Mouse (Mus musculus) liver, embryonic 12.5 days (tissue): ENCODE results near the gene Cdca3. TPM values are rescaled to one million over a fixed set of nuclear protein-coding genes. Genes with fewer than 3 reads are reported as not detected.
"Not testable (repeated sequence)": the region's sequence is repeated elsewhere in the genome, so short reads cannot be mapped to it uniquely, and the experiment has no call there.

Experiments used
- ATAC-seq: fragments of 200-750 bp; cut with Nextera tagmentation; 2 replicates; pipeline ENCODE4 v1.8.0; 2017; ENCODE audit warnings: moderate number of reproducible peaks, mild to moderate bottlenecking, moderate library complexity
- H3K27ac ChIP-seq: fragments of 300-500 bp; sonication (generic); 2 replicates; pipeline ENCODE4 v1.5.1; 2016; ENCODE audit warnings: mild to moderate bottlenecking
- H3K27me3 ChIP-seq: fragments of 300-500 bp; sonication (generic); replicated peaks from 2 replicates; pipeline ENCODE4 v1.6.1; 2016; ENCODE audit warnings: mild to moderate bottlenecking, moderate library complexity
- H3K36me3 ChIP-seq: fragments of 300-500 bp; sonication (generic); 2 replicates; pipeline ENCODE4 v1.6.1; 2016; ENCODE audit warnings: mild to moderate bottlenecking, moderate library complexity
- H3K4me1 ChIP-seq: fragments of 300-500 bp; sonication (generic); 2 replicates; pipeline ENCODE4 v1.6.1; 2016
- H3K4me2 ChIP-seq: fragments of 300-500 bp; sonication (generic); 2 replicates; pipeline ENCODE4 v1.6.1; 2016; ENCODE audit warnings: mild to moderate bottlenecking, moderate library complexity
- H3K4me3 ChIP-seq: fragments of 300-500 bp; sonication (generic); 2 replicates; pipeline ENCODE4 v1.5.1; 2016; ENCODE audit warnings: mild to moderate bottlenecking, moderate library complexity
- H3K9ac ChIP-seq: fragments of 300-500 bp; sonication (generic); 2 replicates; pipeline ENCODE4 v1.6.1; 2016; ENCODE audit warnings: mild to moderate bottlenecking, moderate library complexity
- H3K9me3 ChIP-seq: fragments of 300-500 bp; sonication (generic); replicated peaks from 2 replicates; pipeline ENCODE4 v1.6.1; 2016; ENCODE audit warnings: mild to moderate bottlenecking, moderate library complexity
- WGBS: fragments of 180-500 bp; shearing (Covaris S2); methylation state at CpG from one replicate; pipeline ENCODE4 v1.1.7; 2016; ENCODE audit not compliant: insufficient replicate concordance; 5-methylcytosine and 5-hydroxymethylcytosine counted together
- polyA plus RNA-seq: library from polyadenylated mRNA; unstranded; fragments of >200 nt; fragmentation: Nextera tagmentation; extraction: Ambion mirVana; gene quantifications from 2 replicates; pipeline ENCODE4 v1.2.1, GENCODE M21; 2016

Cdca3 gene
- polyA plus RNA-seq = 193 TPM in 2 replicates

GRCm38 (mm10) chr6:124828868-124829798 is at the start of gene Cdca3, which contains the start of gene Usp5:
Gene Cdca3 (plus strand): TSS chr6:124829547.
Gene Usp5 (minus strand): TSS chr6:124829484.
- under 1% methylated on average over 55 of the region's 55 CpGs for WGBS
- H3K4me3 ChIP-seq = peak within 1 kb of the TSS; percentile 86
- no peaks in the 10 kb centered on the region for H3K27me3 ChIP-seq
- peak within 1 kb of the TSS; percentile 92 for H3K27ac ChIP-seq
- peak within 1 kb of the TSS; percentile 95 for H3K4me2 ChIP-seq
- ATAC-seq = peak; percentile 90
- H3K36me3 ChIP-seq = peaks cover 65% of the 10 kb centered on the region
- no peaks in the 10 kb centered on the region for H3K9me3 ChIP-seq
- H3K9ac ChIP-seq = peak within 1 kb of the TSS; percentile 88
- peaks cover 43% of the 10 kb centered on the region for H3K4me1 ChIP-seq

GRCm38 (mm10) chr6:124779984-124780416 is 49.3 kb upstream of the Cdca3 start:
- Histone ChIP-seq H3K36me3 (no peaks in the 10 kb centered on the region), H3K4me2 (peak overlapping the region; percentile 52), H3K27me3 (peaks cover 65% of the 10 kb centered on the region), H3K4me1 (peaks cover 10% of the 10 kb centered on the region), H3K27ac (no peak overlapping the region), H3K4me3 (peak overlapping the region; percentile 20), H3K9ac (no peak overlapping the region), H3K9me3 (no peaks in the 10 kb centered on the region)
- 11% methylated on average over 10 of the region's 10 CpGs for WGBS
- no peak for ATAC-seq

- Histone ChIP-seq H3K27ac (no peak overlapping the region), H3K36me3 (no peaks in the 10 kb centered on the region), H3K27me3 (peaks cover 59% of the 10 kb centered on the region), H3K9ac (no peak overlapping the region), H3K4me1 (peaks cover 10% of the 10 kb centered on the region), H3K4me2 (no peak overlapping the region), H3K4me3 (no peak overlapping the region), H3K9me3 (no peaks in the 10 kb centered on the region)
- ATAC-seq = no peak
- 74% methylated on average over 7 of the region's 7 CpGs for WGBS
These were observed 48.4 kb upstream of the Cdca3 start for GRCm38 (mm10) chr6:124780917-124781316.

- no peak overlapping the region for H3K9ac ChIP-seq
- H3K4me2 ChIP-seq = peak overlapping the region; percentile 38
- H3K4me1 ChIP-seq = peaks cover 10% of the 10 kb centered on the region
- H3K9me3 ChIP-seq = no peaks in the 10 kb centered on the region
- no peak overlapping the region for H3K27ac ChIP-seq
- WGBS = 12% methylated on average over 6 of the region's 6 CpGs
- no peak overlapping the region for H3K4me3 ChIP-seq
- H3K27me3 ChIP-seq = peaks cover 50% of the 10 kb centered on the region
- ATAC-seq = no peak
- H3K36me3 ChIP-seq = no peaks in the 10 kb centered on the region
These were observed 46.9 kb upstream of the Cdca3 start for GRCm38 (mm10) chr6:124782436-124782835.

GRCm38 (mm10) chr6:124786756-124787420 is 42.5 kb upstream of the Cdca3 start:
- Histone ChIP-seq H3K36me3 (no peaks in the 10 kb centered on the region), H3K4me1 (peaks cover 6% of the 10 kb centered on the region), H3K9ac (no peak overlapping the region), H3K27me3 (peaks cover 6% of the 10 kb centered on the region; the same call in 1 of the 2 replicates), H3K4me2 (no peak overlapping the region), H3K9me3 (no peaks in the 10 kb centered on the region), H3K4me3 (no peak overlapping the region), H3K27ac (no peak overlapping the region)
- 0 out of 2 replicates have a peak, but pooled peaks have one; percentile 38 for ATAC-seq
- 40% methylated on average over 8 of the region's 8 CpGs for WGBS

GRCm38 (mm10) chr6:124787722-124788121 is 41.6 kb upstream of the Cdca3 start:
- H3K36me3 ChIP-seq = no peaks in the 10 kb centered on the region

GRCm38 (mm10) chr6:124789519-124789918 is 39.8 kb upstream of the Cdca3 start:
- Histone ChIP-seq H3K4me3 (no peak overlapping the region), H3K4me1 (no peaks in the 10 kb centered on the region), H3K9me3 (no peaks in the 10 kb centered on the region), H3K27ac (no peak overlapping the region), H3K4me2 (no peak overlapping the region), H3K9ac (no peak overlapping the region), H3K36me3 (no peaks in the 10 kb centered on the region), H3K27me3 (no peaks in the 10 kb centered on the region)
- ATAC-seq = no peak
- 78% methylated on average over 4 of the region's 4 CpGs for WGBS

More at GRCm38 (mm10) chr6:124787722-124788121, 41.6 kb upstream of the Cdca3 start:
- Histone ChIP-seq H3K4me3 (no peak overlapping the region), H3K9ac (no peak overlapping the region), H3K27me3 (no peaks in the 10 kb centered on the region), H3K4me2 (no peak overlapping the region), H3K4me1 (0 out of 2 replicates have a peak, but pooled peaks cover under 1% of the 10 kb centered on the region), H3K9me3 (no peaks in the 10 kb centered on the region), H3K27ac (no peak overlapping the region)
- ATAC-seq = no peak
- WGBS = 71% methylated on average over 10 of the region's 10 CpGs

- Histone ChIP-seq H3K4me1 (no peaks in the 10 kb centered on the region), H3K9me3 (no peaks in the 10 kb centered on the region), H3K4me2 (no peak overlapping the region), H3K9ac (no peak overlapping the region), H3K27me3 (no peaks in the 10 kb centered on the region), H3K36me3 (no peaks in the 10 kb centered on the region), H3K27ac (no peak overlapping the region), H3K4me3 (no peak overlapping the region)
- 63% methylated on average over 4 of the region's 4 CpGs for WGBS
- no peak for ATAC-seq
These were observed 39.2 kb upstream of the Cdca3 start for GRCm38 (mm10) chr6:124790121-124790520.

- H3K27ac ChIP-seq = no peak overlapping the region
- H3K27me3 ChIP-seq = no peaks in the 10 kb centered on the region
- WGBS = 78% methylated on average over 3 of the region's 3 CpGs
- no peaks in the 10 kb centered on the region for H3K9me3 ChIP-seq
- H3K4me3 ChIP-seq = no peak overlapping the region
- peaks cover 3% of the 10 kb centered on the region; the same call in 1 of the 2 replicates for H3K36me3 ChIP-seq
- H3K9ac ChIP-seq = no peak overlapping the region
- ATAC-seq = no peak
- H3K4me2 ChIP-seq = no peak overlapping the region
- H3K4me1 ChIP-seq = peaks cover 11% of the 10 kb centered on the region
These were observed 37.4 kb upstream of the Cdca3 start for GRCm38 (mm10) chr6:124791911-124792310.

- Histone ChIP-seq H3K36me3 (peaks cover 3% of the 10 kb centered on the region; the same call in 1 of the 2 replicates), H3K9me3 (no peaks in the 10 kb centered on the region), H3K27ac (peak overlapping the region; percentile 60; the same call in 1 of the 2 replicates), H3K4me2 (no peak overlapping the region), H3K9ac (no peak overlapping the region), H3K4me1 (peaks cover 12% of the 10 kb centered on the region), H3K4me3 (no peak overlapping the region), H3K27me3 (no peaks in the 10 kb centered on the region)
- peak; percentile 27 for ATAC-seq
- WGBS = 77% methylated on average over 4 of the region's 4 CpGs
These were observed 33.6 kb upstream of the Cdca3 start for GRCm38 (mm10) chr6:124795781-124796180.

- Histone ChIP-seq H3K27ac (peak overlapping the region; percentile 60; the same call in 1 of the 2 replicates), H3K4me2 (no peak overlapping the region), H3K27me3 (no peaks in the 10 kb centered on the region), H3K9me3 (no peaks in the 10 kb centered on the region), H3K9ac (no peak overlapping the region), H3K4me1 (peaks cover 12% of the 10 kb centered on the region), H3K36me3 (peaks cover 3% of the 10 kb centered on the region; the same call in 1 of the 2 replicates), H3K4me3 (no peak overlapping the region)
- ATAC-seq = peak; percentile 63
- WGBS = 69% methylated on average over 2 of the region's 2 CpGs
These were observed 33.1 kb upstream of the Cdca3 start for GRCm38 (mm10) chr6:124796200-124796599.

- H3K9me3 ChIP-seq, H3K9ac ChIP-seq, H3K27me3 ChIP-seq, H3K36me3 ChIP-seq: not testable (repeated sequence)
- ATAC-seq = peak; percentile 38
- H3K4me1 ChIP-seq = peaks cover 44% of the 10 kb centered on the region
- peak overlapping the region; percentile 79 for H3K27ac ChIP-seq
- peak overlapping the region; percentile 59 for H3K4me2 ChIP-seq
- 9% methylated on average over 6 of the region's 9 CpGs for WGBS
- peak overlapping the region; percentile 34 for H3K4me3 ChIP-seq
These were observed 26.9 kb upstream of the Cdca3 start for GRCm38 (mm10) chr6:124802400-124802799.
